Mouse (Mus musculus): ENCODE measurements at regions not wholly inside any gene's neighbourhood (a gene's known extent, or its start where the extent isn't known, plus 50 kb on each side); places are given as distances from the start of the nearest gene placed in this dataset.

GRCm38 (mm10) chr2:64522233-64522632 lies 424.4 kb upstream of the Fign start:
- WGBS (ENCODE audit: insufficient replicate concordance), result 60% methylated on average over 3 of the region's 3 CpGs
- Histone ChIP-seq H3K27ac (ENCODE audit: low read depth) (no peak overlapping the region), H3K4me2 (ENCODE audit: low read depth, low read length) (no peak overlapping the region), H3K27me3 (ENCODE audit: insufficient read depth, low read length) (no peaks in the 10 kb centered on the region), H3K4me3 (ENCODE audit: low read depth, low read length) (no peak overlapping the region), H3K4me1 (ENCODE audit: insufficient read depth) (no peaks in the 10 kb centered on the region), H3K9me3 (ENCODE audit: low read length) (no peaks in the 10 kb centered on the region), H3K9ac (replicated peaks) (no peak overlapping the region), H3K36me3 (replicated peaks; ENCODE audit: insufficient read depth, low read length) (no peaks in the 10 kb centered on the region)
- ATAC-seq (no peak), DNase-seq (no peak)
- TF ChIP-seq CTCF (IDR thresholded peaks at IDR 0.05; ENCODE audit: low read depth) (no peak), EP300 (IDR thresholded peaks at IDR 0.05; ENCODE audit: low read depth) (no peak)

- DNase-seq (no peak), ATAC-seq (no peak)
- Histone ChIP-seq H3K4me3 (ENCODE audit: low read depth, low read length) (no peak overlapping the region), H3K4me2 (ENCODE audit: low read depth, low read length) (no peak overlapping the region), H3K4me1 (ENCODE audit: insufficient read depth) (no peaks in the 10 kb centered on the region), H3K27ac (ENCODE audit: low read depth) (no peak overlapping the region), H3K9ac (replicated peaks) (no peak overlapping the region), H3K36me3 (replicated peaks; ENCODE audit: insufficient read depth, low read length) (no peaks in the 10 kb centered on the region), H3K9me3 (ENCODE audit: low read length) (no peaks in the 10 kb centered on the region), H3K27me3 (ENCODE audit: insufficient read depth, low read length) (no peaks in the 10 kb centered on the region)
- TF ChIP-seq CTCF (IDR thresholded peaks at IDR 0.05; ENCODE audit: low read depth), result no peak
- TF ChIP-seq EP300 (IDR thresholded peaks at IDR 0.05; ENCODE audit: low read depth), result no peak
Observed at GRCm38 (mm10) chr2:64495725-64496124, 397.9 kb upstream of the Fign start.

- no peak overlapping the region for H3K9ac ChIP-seq (replicated peaks)
- no peak for DNase-seq
- no peaks in the 10 kb centered on the region for H3K36me3 ChIP-seq (replicated peaks; ENCODE audit: insufficient read depth, low read length)
- 0 out of 2 replicates have a peak, but pooled peaks cover 2% of the 10 kb centered on the region for H3K9me3 ChIP-seq (ENCODE audit: low read length)
- no peak overlapping the region for H3K4me3 ChIP-seq (ENCODE audit: low read depth, low read length)
- 77% methylated on average over 12 of the region's 12 CpGs for WGBS (ENCODE audit: insufficient replicate concordance)
- ATAC-seq, result no peak
- no peaks in the 10 kb centered on the region for H3K27me3 ChIP-seq (ENCODE audit: insufficient read depth, low read length)
- H3K27ac ChIP-seq (ENCODE audit: low read depth), result no peak overlapping the region
- H3K4me2 ChIP-seq (ENCODE audit: low read depth, low read length), result no peak overlapping the region
- TF ChIP-seq EP300 (IDR thresholded peaks at IDR 0.05; ENCODE audit: low read depth), result no peak
- no peak for TF ChIP-seq CTCF (IDR thresholded peaks at IDR 0.05; ENCODE audit: low read depth)
- H3K4me1 ChIP-seq (ENCODE audit: insufficient read depth), result no peaks in the 10 kb centered on the region
Observed at GRCm38 (mm10) chr2:64466412-64466970, 368.7 kb upstream of the Fign start.

GRCm38 (mm10) chr2:64462466-64463114 lies 364.8 kb upstream of the Fign start:
- Histone ChIP-seq H3K9me3 (ENCODE audit: low read length) (0 out of 2 replicates have a peak, but pooled peaks cover 2% of the 10 kb centered on the region), H3K27me3 (ENCODE audit: insufficient read depth, low read length) (no peaks in the 10 kb centered on the region), H3K36me3 (replicated peaks; ENCODE audit: insufficient read depth, low read length) (no peaks in the 10 kb centered on the region), H3K4me1 (ENCODE audit: insufficient read depth) (no peaks in the 10 kb centered on the region), H3K4me2 (ENCODE audit: low read depth, low read length) (no peak overlapping the region), H3K4me3 (ENCODE audit: low read depth, low read length) (no peak overlapping the region), H3K27ac (ENCODE audit: low read depth) (no peak overlapping the region), H3K9ac (replicated peaks) (no peak overlapping the region)
- ATAC-seq (no peak), DNase-seq (no peak)
- TF ChIP-seq EP300 (IDR thresholded peaks at IDR 0.05; ENCODE audit: low read depth) (no peak), CTCF (IDR thresholded peaks at IDR 0.05; ENCODE audit: low read depth) (no peak)
- WGBS (ENCODE audit: insufficient replicate concordance), result 76% methylated on average over 8 of the region's 8 CpGs

GRCm38 (mm10) chr2:64462041-64462440 lies 364.2 kb upstream of the Fign start:
- ATAC-seq, result no peak
- 0 out of 2 replicates have a peak, but pooled peaks cover 2% of the 10 kb centered on the region for H3K9me3 ChIP-seq (ENCODE audit: low read length)
- no peak overlapping the region for H3K9ac ChIP-seq (replicated peaks)
- DNase-seq, result no peak
- TF ChIP-seq EP300 (IDR thresholded peaks at IDR 0.05; ENCODE audit: low read depth) (no peak), CTCF (IDR thresholded peaks at IDR 0.05; ENCODE audit: low read depth) (no peak)
- no peaks in the 10 kb centered on the region for H3K27me3 ChIP-seq (ENCODE audit: insufficient read depth, low read length)
- H3K4me2 ChIP-seq (ENCODE audit: low read depth, low read length), result no peak overlapping the region
- H3K27ac ChIP-seq (ENCODE audit: low read depth), result no peak overlapping the region
- no peak overlapping the region for H3K4me3 ChIP-seq (ENCODE audit: low read depth, low read length)
- WGBS (ENCODE audit: insufficient replicate concordance), result 70% methylated on average over 11 of the region's 11 CpGs
- H3K4me1 ChIP-seq (ENCODE audit: insufficient read depth), result no peaks in the 10 kb centered on the region
- H3K36me3 ChIP-seq (replicated peaks; ENCODE audit: insufficient read depth, low read length), result no peaks in the 10 kb centered on the region

- TF ChIP-seq EP300 (IDR thresholded peaks at IDR 0.05; ENCODE audit: low read depth), result no peak
- no peak for TF ChIP-seq CTCF (IDR thresholded peaks at IDR 0.05; ENCODE audit: low read depth)
Observed at GRCm38 (mm10) chr2:64461636-64462035, 363.8 kb upstream of the Fign start.

More at GRCm38 (mm10) chr2:64461636-64462035, 363.8 kb upstream of the Fign start:
- no peak overlapping the region for H3K9ac ChIP-seq (replicated peaks)
- H3K36me3 ChIP-seq (replicated peaks; ENCODE audit: insufficient read depth, low read length), result no peaks in the 10 kb centered on the region
- WGBS (ENCODE audit: insufficient replicate concordance), result 77% methylated on average over 9 of the region's 9 CpGs
- no peaks in the 10 kb centered on the region for H3K4me1 ChIP-seq (ENCODE audit: insufficient read depth)
- no peak overlapping the region for H3K4me2 ChIP-seq (ENCODE audit: low read depth, low read length)
- no peak overlapping the region for H3K4me3 ChIP-seq (ENCODE audit: low read depth, low read length)
- ATAC-seq, result no peak
- no peak for DNase-seq
- H3K27me3 ChIP-seq (ENCODE audit: insufficient read depth, low read length), result no peaks in the 10 kb centered on the region
- no peak overlapping the region for H3K27ac ChIP-seq (ENCODE audit: low read depth)
- H3K9me3 ChIP-seq (ENCODE audit: low read length), result 0 out of 2 replicates have a peak, but pooled peaks cover 2% of the 10 kb centered on the region
